24 mouse cellular contexts compared by ENCODE assay signal in genomic region chr4:59429128-59429527, GRCm38 (mm10). TPM values are rescaled to one million over a fixed set of nuclear protein-coding genes. Genes with fewer than 3 reads are reported as not detected.
DNase-seq lines count a peak whose midpoint lies in the region; ATAC-seq and TF ChIP-seq lines count a peak whose summit lies in the region.
"Had no signal": no experiment of that assay in that cellular context is flagged by ENCODE, and none has a peak within 500 bp of the region (broad histone marks: within the 10 kb centered on the region; RNA-seq: fewer than 3 reads in every experiment).

No protein-coding gene starts in this region.

- no peak overlapping the region for H3K4me2 ChIP-seq in liver, embryonic 13.5 days
- no peak overlapping the region for H3K4me2 ChIP-seq in liver, postnatal 0 days (ENCODE audit: low read depth, low read length)
- H3K4me2 ChIP-seq in neural tube, embryonic 15.5 days: no peak overlapping the region
- H3K4me2 ChIP-seq: embryonic facial prominence, embryonic 12.5 days; embryonic facial prominence, embryonic 15.5 days; heart, embryonic 13.5 days; hindbrain, embryonic 12.5 days; hindbrain, embryonic 15.5 days had no signal

- H3K4me1 ChIP-seq in liver, embryonic 13.5 days (replicated peaks): peaks cover 50% of the 10 kb centered on the region
- H3K4me1 ChIP-seq in liver, postnatal 0 days (ENCODE audit: insufficient read depth): peaks cover 18% of the 10 kb centered on the region
- 0 out of 2 replicates have a peak, but pooled peaks cover 3% of the 10 kb centered on the region for H3K4me1 ChIP-seq in neural tube, embryonic 15.5 days
- H3K4me1 ChIP-seq: embryonic facial prominence, embryonic 12.5 days; hindbrain, embryonic 12.5 days; hindbrain, embryonic 15.5 days had no signal

- no peak overlapping the region for H3K4me3 ChIP-seq in liver, embryonic 13.5 days (replicated peaks)
- H3K4me3 ChIP-seq in liver, postnatal 0 days (ENCODE audit: low read depth, low read length): no peak overlapping the region
- no peak overlapping the region for H3K4me3 ChIP-seq in neural tube, embryonic 15.5 days (replicated peaks)
- H3K4me3 ChIP-seq: embryonic facial prominence, embryonic 12.5 days; embryonic facial prominence, embryonic 15.5 days; heart, adult 2 months; heart, embryonic 10.5 days; heart, embryonic 13.5 days; hindbrain, embryonic 12.5 days; hindbrain, embryonic 15.5 days had no signal

- TF ChIP-seq CTCF in liver, postnatal 0 days (IDR thresholded peaks at IDR 0.05; ENCODE audit: low read depth): no peak

- no peak for TF ChIP-seq EP300 in liver, postnatal 0 days (IDR thresholded peaks at IDR 0.05; ENCODE audit: low read depth)

- DNase-seq in liver, embryonic 13.5 days: no peak
- no peak for DNase-seq in liver, postnatal 0 days
- DNase-seq in 416B (ENCODE audit: low read depth) (peak; percentile 24), MEL-GATA-1-ER (ENCODE audit: extremely low read depth, low read depth) (peak; percentile 53)
- DNase-seq in adrenal gland, postnatal 10 days: no peak
- DNase-seq: adrenal gland, postnatal 14 days; cerebellum, adult 11 months; cerebellum, adult 2 months; cerebellum, adult 9-11 months; cerebellum, postnatal 25 days; forebrain, postnatal 0 days; gastrocnemius, postnatal 25 days; heart, adult 2 months; heart, postnatal 14 days had no signal

- 49% methylated on average over 6 of the region's 6 CpGs for WGBS in liver, embryonic 13.5 days (ENCODE audit: insufficient replicate concordance)
- WGBS in liver, postnatal 0 days (ENCODE audit: insufficient replicate concordance): 52% methylated on average over 6 of the region's 6 CpGs
- WGBS in neural tube, embryonic 15.5 days: 93% methylated on average over 6 of the region's 6 CpGs

- no peak overlapping the region for H3K27ac ChIP-seq in liver, embryonic 13.5 days
- no peak overlapping the region for H3K27ac ChIP-seq in liver, postnatal 0 days (ENCODE audit: low read depth)
- no peak overlapping the region for H3K27ac ChIP-seq in neural tube, embryonic 15.5 days (replicated peaks)
- H3K27ac ChIP-seq: embryonic facial prominence, embryonic 12.5 days; embryonic facial prominence, embryonic 15.5 days; heart, adult 2 months; heart, embryonic 10.5 days; heart, embryonic 13.5 days; hindbrain, embryonic 12.5 days; hindbrain, embryonic 15.5 days had no signal

- no peaks in the 10 kb centered on the region for H3K9me3 ChIP-seq in liver, embryonic 13.5 days (replicated peaks)
- no peaks in the 10 kb centered on the region for H3K9me3 ChIP-seq in liver, postnatal 0 days (ENCODE audit: low read length)
- H3K9me3 ChIP-seq in neural tube, embryonic 15.5 days (replicated peaks): no peaks in the 10 kb centered on the region
- H3K9me3 ChIP-seq: embryonic facial prominence, embryonic 12.5 days; embryonic facial prominence, embryonic 15.5 days; heart, embryonic 10.5 days; heart, embryonic 13.5 days; hindbrain, embryonic 12.5 days; hindbrain, embryonic 15.5 days had no signal

- peaks cover 8% of the 10 kb centered on the region; the same call in 1 of the 2 replicates for H3K36me3 ChIP-seq in liver, embryonic 13.5 days
- 0 out of 2 replicates have a peak, but pooled peaks cover 5% of the 10 kb centered on the region for H3K36me3 ChIP-seq in liver, postnatal 0 days (replicated peaks; ENCODE audit: insufficient read depth, low read length)
- H3K36me3 ChIP-seq in neural tube, embryonic 15.5 days: no peaks in the 10 kb centered on the region
- H3K36me3 ChIP-seq: embryonic facial prominence, embryonic 12.5 days; embryonic facial prominence, embryonic 15.5 days; heart, embryonic 13.5 days; hindbrain, embryonic 12.5 days; hindbrain, embryonic 15.5 days had no signal

- H3K9ac ChIP-seq in liver, embryonic 13.5 days: no peak overlapping the region; the same call in 1 of the 2 replicates
- no peak overlapping the region for H3K9ac ChIP-seq in liver, postnatal 0 days (replicated peaks)
- H3K9ac ChIP-seq in neural tube, embryonic 15.5 days (replicated peaks): no peak overlapping the region
- H3K9ac ChIP-seq: embryonic facial prominence, embryonic 12.5 days; embryonic facial prominence, embryonic 15.5 days; forebrain, postnatal 0 days; heart, embryonic 13.5 days; hindbrain, embryonic 12.5 days; hindbrain, embryonic 15.5 days had no signal

- H3K27me3 ChIP-seq in liver, embryonic 13.5 days: no peaks in the 10 kb centered on the region
- no peaks in the 10 kb centered on the region for H3K27me3 ChIP-seq in liver, postnatal 0 days (ENCODE audit: insufficient read depth, low read length)
- no peaks in the 10 kb centered on the region for H3K27me3 ChIP-seq in neural tube, embryonic 15.5 days (replicated peaks)
- H3K27me3 ChIP-seq: embryonic facial prominence, embryonic 12.5 days; heart, embryonic 13.5 days; hindbrain, embryonic 12.5 days; hindbrain, embryonic 15.5 days; Patski had no signal

- peak; percentile 48; the same call in 1 of the 2 replicates for ATAC-seq in liver, embryonic 13.5 days (ENCODE audit: low read depth)
- ATAC-seq in liver, postnatal 0 days: no peak
- no peak for ATAC-seq in neural tube, embryonic 15.5 days (ENCODE audit: low FRiP score)
- ATAC-seq: CD4-positive, CD25-positive, alpha-beta regulatory T cell, adult 4 months; forebrain, embryonic 14.5 days; forebrain, postnatal 0 days; Patski had no signal

RNA-seq across cellular contexts. Expression of gene Susd1, which starts 9.3 kb away (rescaled TPM):
- 11.2 and 13.5 TPM in 2 replicates for polyA plus RNA-seq in liver, embryonic 13.5 days (2015; fragmentation: Nextera tagmentation; extraction: Ambion mirVana)
- 7.2 and 7.4 TPM in 2 replicates for polyA plus RNA-seq in liver, postnatal 0 days (2015; fragmentation: Nextera tagmentation; extraction: Ambion mirVana)
- 2.8 and 5.5 TPM in 2 replicates for polyA plus RNA-seq in neural tube, embryonic 15.5 days (2015; fragmentation: Nextera tagmentation; extraction: Ambion mirVana)
- 1 to 10 TPM; 5.5 to 7.3 TPM for total RNA-seq in adrenal gland, postnatal 10 days (2021)

Comparison
In these comparisons a context has a peak if more than half of its experiments do, and no peak if none do; other contexts are left out.
1. DNase-seq: peak in 416B (single experiment) and MEL-GATA-1-ER (single experiment); none in liver, embryonic 13.5 days (single experiment), liver, postnatal 0 days (single experiment) and adrenal gland, postnatal 10 days (single experiment).